Mouse (Mus musculus) monocyte, adult 2 months (primary cell): ENCODE measurements around the gene Trpc5os.

ENCODE experiments used
- DNase-seq, 2 experiments: peaks; one replicate each; pipeline ENCODE4 v3.0.0; 2022; ENCODE audit warnings: low spot score in 2 of 2, low read depth in 1 of 2

Gene Trpc5os

GRCm38 (mm10) chrX:144456281-144456680 lies at the start of gene Trpc5os:
Gene Trpc5os, plus strand, starts transcription at chrX:144456581.
- no peak for DNase-seq

GRCm38 (mm10) chrX:144408036-144408435 lies 48.3 kb upstream of the Trpc5os start:
- no peak for DNase-seq

GRCm38 (mm10) chrX:144420259-144420658 lies 36.1 kb upstream of the Trpc5os start:
- DNase-seq: no peak

GRCm38 (mm10) chrX:144421091-144421490 lies 35.3 kb upstream of the Trpc5os start:
- no peak for DNase-seq

- DNase-seq: no peak
These were observed 32.5 kb upstream of the Trpc5os start for GRCm38 (mm10) chrX:144423848-144424247.

GRCm38 (mm10) chrX:144464416-144464815 lies 8.0 kb downstream of the Trpc5os start:
- no peak for DNase-seq

GRCm38 (mm10) chrX:144491394-144491793 lies 35.0 kb downstream of the Trpc5os start:
- no peak for DNase-seq

- DNase-seq: no peak
These were observed 66.9 kb downstream of the Trpc5os start for GRCm38 (mm10) chrX:144523239-144523638.

- DNase-seq: no peak
These were observed 69.7 kb downstream of the Trpc5os start for GRCm38 (mm10) chrX:144526042-144526441.
